Comparison of ENCODE assay signal across 7 mouse cellular contexts in the genomic region with DNA sequence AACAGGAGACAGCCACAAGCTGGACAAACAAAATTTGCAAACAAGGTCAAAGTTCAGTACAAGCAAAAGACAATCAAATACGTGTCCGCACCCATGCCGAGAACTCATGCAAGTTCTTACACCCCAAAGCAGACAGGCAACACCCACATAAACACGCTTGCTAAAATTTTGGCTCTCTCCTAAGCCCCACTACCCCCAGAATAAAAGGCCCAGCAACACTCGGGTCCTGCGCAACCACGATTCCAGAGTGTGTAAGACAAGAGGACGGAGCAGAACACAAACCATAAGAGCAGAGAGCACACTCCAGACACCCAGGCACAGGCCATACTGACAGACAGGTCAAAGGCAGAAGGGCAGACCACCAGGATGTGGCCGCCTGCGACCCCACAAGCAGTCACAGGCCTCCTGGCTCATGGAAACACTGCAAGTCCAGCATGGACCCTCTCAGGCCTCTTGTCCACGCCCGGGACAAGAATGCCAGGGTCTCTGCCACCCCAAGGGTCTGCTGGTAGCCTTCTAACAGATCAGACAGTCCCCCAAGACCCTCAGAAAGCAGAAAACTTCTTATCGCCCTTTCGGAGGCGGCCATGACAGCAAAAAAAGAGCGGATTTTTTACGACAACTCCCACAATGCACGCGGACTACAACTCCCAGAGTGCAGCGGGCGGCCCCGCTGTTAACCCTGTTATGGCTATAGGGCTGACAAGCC. TPM values are rescaled to one million over a fixed set of nuclear protein-coding genes. Genes with fewer than 3 reads are reported as not detected.
DNase-seq lines count a peak whose midpoint lies in the region; ATAC-seq lines count a peak whose summit lies in the region.

No protein-coding gene starts in this region.

- H3K36me3 ChIP-seq in limb, embryonic 10.5 days = no peaks in the 10 kb centered on the region
- H3K36me3 ChIP-seq in midbrain, embryonic 13.5 days = no peaks in the 10 kb centered on the region

- peaks cover 6% of the 10 kb centered on the region for H3K4me1 ChIP-seq in limb, embryonic 10.5 days
- H3K4me1 ChIP-seq in midbrain, embryonic 13.5 days (replicated peaks) = peaks cover 15% of the 10 kb centered on the region

- H3K4me2 ChIP-seq in midbrain, embryonic 13.5 days (replicated peaks) = peak overlapping the region; percentile 93

- H3K27me3 ChIP-seq in limb, embryonic 10.5 days (ENCODE audit: low read depth, poor library complexity, severe bottlenecking) = peaks cover 9% of the 10 kb centered on the region; the same call in 1 of the 2 replicates
- H3K27me3 ChIP-seq in midbrain, embryonic 13.5 days = no peaks in the 10 kb centered on the region

- peak overlapping the region; percentile 87 for H3K9ac ChIP-seq in midbrain, embryonic 13.5 days (replicated peaks)

- H3K4me3 ChIP-seq in limb, embryonic 10.5 days = peak overlapping the region; percentile 87
- H3K4me3 ChIP-seq in midbrain, embryonic 13.5 days (replicated peaks) = peak overlapping the region; percentile 98

- H3K9me3 ChIP-seq in limb, embryonic 10.5 days (replicated peaks) = no peaks in the 10 kb centered on the region
- H3K9me3 ChIP-seq in midbrain, embryonic 13.5 days = no peaks in the 10 kb centered on the region

- 2% methylated on average over 22 of the region's 22 CpGs for WGBS in limb, embryonic 10.5 days
- WGBS in midbrain, embryonic 13.5 days = 2% methylated on average over 22 of the region's 22 CpGs

- peak; percentile 100 for ATAC-seq in granulocyte monocyte progenitor cell, adult 5-6 weeks (replicated peaks; ENCODE audit: poor library complexity, severe bottlenecking)
- ATAC-seq in midbrain, embryonic 13.5 days = peak; percentile 99

- peak overlapping the region; percentile 93 for H3K27ac ChIP-seq in limb, embryonic 10.5 days
- no peak overlapping the region for H3K27ac ChIP-seq in midbrain, embryonic 13.5 days

- peak; percentile 80 for DNase-seq in adrenal gland, adult 8-10 months
- DNase-seq in embryo, embryonic 9.5 days (ENCODE audit: extremely low spot score) = peak; percentile 83
- DNase-seq in kidney, adult 11 months = peak; percentile 81
- DNase-seq in limb, embryonic 10.5 days (ENCODE audit: low spot score) = peak; percentile 87
- DNase-seq in spleen, adult 12 weeks (ENCODE audit: low spot score) = peak; percentile 74

RNA-seq across cellular contexts. Expression of gene Hsd17b12, which starts 20.7 kb away (rescaled TPM):
- total RNA-seq in adrenal gland, adult 8-10 months (2022) = 100 to 1,000 TPM; 138 to 202 (median 172) TPM
- total RNA-seq in granulocyte monocyte progenitor cell, adult 5-6 weeks (2014; fragmentation: Nextera tagmentation) = 51.7 and 55.3 TPM in 2 replicates
- total RNA-seq in granulocyte monocyte progenitor cell, adult 5-6 weeks (2017) = 96.1 and 109 TPM in 2 replicates
- 125 and 137 TPM in 2 replicates for polyA plus RNA-seq in limb, embryonic 10.5 days (2016; fragmentation: Nextera tagmentation; extraction: Ambion mirVana)
- 122 and 131 TPM in 2 replicates for polyA plus RNA-seq in midbrain, embryonic 13.5 days (2015; fragmentation: Nextera tagmentation; extraction: Ambion mirVana)
